Mouse (Mus musculus) ES-Bruce4 (cell line): ENCODE measurements around the gene Ilvbl.

ENCODE experiments used
- CTCF ChIP-seq: IDR thresholded peaks from one replicate; pipeline ENCODE4 v1.8.1; 2011; ENCODE audit warnings: low read depth, low read length
- EP300 ChIP-seq: IDR thresholded peaks from 2 replicates; pipeline ENCODE4 v1.6.1; 2011; ENCODE audit warnings: low read depth, low read length; ENCODE audit not compliant: insufficient read depth
- POLR2A ChIP-seq: IDR thresholded peaks from one replicate; pipeline ENCODE4 v1.8.1; 2011; ENCODE audit warnings: low read length; ENCODE audit not compliant: insufficient read depth

DNA sequence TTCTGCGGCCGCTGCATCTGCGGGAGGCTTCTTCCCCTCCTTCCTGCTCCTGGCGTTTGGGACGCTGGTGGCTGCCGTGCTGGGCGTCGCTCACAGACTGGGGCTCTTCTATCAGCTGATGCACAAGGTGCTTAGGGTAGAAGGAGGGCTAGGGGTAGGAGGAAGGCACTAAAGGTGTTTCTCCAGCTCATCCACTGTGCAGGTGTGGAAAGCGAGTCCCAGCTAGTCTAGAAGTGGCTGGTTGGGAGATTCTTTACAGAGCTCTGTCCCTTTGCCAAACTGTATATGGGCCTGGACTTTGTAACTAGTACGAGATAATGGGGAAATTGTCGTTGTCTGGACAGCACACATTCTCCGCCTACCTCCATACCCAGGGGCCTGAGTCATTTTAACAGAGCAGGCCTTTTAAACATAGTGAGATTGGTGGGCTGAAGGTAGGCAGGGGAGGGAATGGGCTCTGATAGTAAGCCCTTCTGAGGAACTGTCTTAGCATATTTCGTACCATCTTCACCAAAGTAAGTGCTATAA lies 1.0 kb downstream of the Ilvbl start:
- TF ChIP-seq POLR2A (no peak), CTCF (no peak), EP300 (no peak)
